Mouse (Mus musculus) frontal cortex, postnatal 14 days (tissue): ENCODE measurements at regions not wholly inside any gene's neighbourhood (a gene's known extent, or its start where the extent isn't known, plus 50 kb on each side); places are given as distances from the start of the nearest gene placed in this dataset.

Source experiments
- DNase-seq, 2 experiments: peaks; one replicate each; pipeline ENCODE4 v3.0.0; 2022; ENCODE audit warnings: low spot score in 2 of 2

GRCm38 (mm10) chr16:79718230-79718629, 627.3 kb upstream of the Tmprss15 start:
- DNase-seq: no peak

- no peak for DNase-seq
Observed at GRCm38 (mm10) chr16:79692444-79692843, 601.5 kb upstream of the Tmprss15 start.

GRCm38 (mm10) chr16:79651162-79651741, 560.4 kb upstream of the Tmprss15 start:
- no peak for DNase-seq

- no peak for DNase-seq
Observed at GRCm38 (mm10) chr16:79640898-79641297, 550.0 kb upstream of the Tmprss15 start.

GRCm38 (mm10) chr16:79627139-79627538, 536.2 kb upstream of the Tmprss15 start:
- no peak for DNase-seq

GRCm38 (mm10) chr16:79611002-79611401, 520.1 kb upstream of the Tmprss15 start:
- DNase-seq: no peak

- no peak for DNase-seq
Observed at GRCm38 (mm10) chr16:79590891-79591290, 500.0 kb upstream of the Tmprss15 start.

- no peak for DNase-seq
Observed at GRCm38 (mm10) chr16:79585745-79586144, 494.8 kb upstream of the Tmprss15 start.

- DNase-seq: no peak
Observed at GRCm38 (mm10) chr16:79570867-79571266, 480.0 kb upstream of the Tmprss15 start.

GRCm38 (mm10) chr16:79534370-79534769, 443.5 kb upstream of the Tmprss15 start:
- no peak for DNase-seq

- DNase-seq: no peak
Observed at GRCm38 (mm10) chr16:79492493-79492892, 401.6 kb upstream of the Tmprss15 start.

GRCm38 (mm10) chr16:79450871-79451270, 360.0 kb upstream of the Tmprss15 start:
- no peak for DNase-seq

GRCm38 (mm10) chr16:79449732-79450131, 358.8 kb upstream of the Tmprss15 start:
- no peak for DNase-seq

- no peak for DNase-seq
Observed at GRCm38 (mm10) chr16:79407385-79407784, 316.5 kb upstream of the Tmprss15 start.

GRCm38 (mm10) chr16:79406216-79406615, 315.3 kb upstream of the Tmprss15 start:
- no peak for DNase-seq

GRCm38 (mm10) chr16:79404064-79404463, 313.2 kb upstream of the Tmprss15 start:
- DNase-seq: no peak

- DNase-seq: no peak
Observed at GRCm38 (mm10) chr16:79400100-79400499, 309.2 kb upstream of the Tmprss15 start.

GRCm38 (mm10) chr16:79398476-79398875, 307.6 kb upstream of the Tmprss15 start:
- DNase-seq: no peak

- no peak for DNase-seq
Observed at GRCm38 (mm10) chr16:79394425-79394824, 303.5 kb upstream of the Tmprss15 start.

GRCm38 (mm10) chr16:79386421-79386820, 295.5 kb upstream of the Tmprss15 start:
- DNase-seq: no peak

- no peak for DNase-seq
Observed at GRCm38 (mm10) chr16:79350127-79350526, 259.2 kb upstream of the Tmprss15 start.

- DNase-seq: no peak
Observed at GRCm38 (mm10) chr16:79342453-79342852, 251.6 kb upstream of the Tmprss15 start.

GRCm38 (mm10) chr16:79336416-79336815, 245.5 kb upstream of the Tmprss15 start:
- no peak for DNase-seq

GRCm38 (mm10) chr16:79336016-79336415, 245.1 kb upstream of the Tmprss15 start:
- DNase-seq: no peak
